Mouse (Mus musculus) duodenum, adult 2 months (tissue): ENCODE results near the gene Ptpru. TPM values are rescaled to one million over a fixed set of nuclear protein-coding genes. Genes with fewer than 3 reads are reported as not detected.

Source experiments
- polyA plus RNA-seq: library from polyadenylated mRNA; depleted of rRNA; stranded (reverse); fragments of >200 nt; gene quantifications from 2 replicates; pipeline ENCODE4 v1.2.3, GENCODE M21; 2012; ENCODE audit warnings: low replicate concordance; rRNA removed

The Ptpru gene
- polyA plus RNA-seq, result 4.4 and 4.5 TPM in 2 replicates

DNA sequence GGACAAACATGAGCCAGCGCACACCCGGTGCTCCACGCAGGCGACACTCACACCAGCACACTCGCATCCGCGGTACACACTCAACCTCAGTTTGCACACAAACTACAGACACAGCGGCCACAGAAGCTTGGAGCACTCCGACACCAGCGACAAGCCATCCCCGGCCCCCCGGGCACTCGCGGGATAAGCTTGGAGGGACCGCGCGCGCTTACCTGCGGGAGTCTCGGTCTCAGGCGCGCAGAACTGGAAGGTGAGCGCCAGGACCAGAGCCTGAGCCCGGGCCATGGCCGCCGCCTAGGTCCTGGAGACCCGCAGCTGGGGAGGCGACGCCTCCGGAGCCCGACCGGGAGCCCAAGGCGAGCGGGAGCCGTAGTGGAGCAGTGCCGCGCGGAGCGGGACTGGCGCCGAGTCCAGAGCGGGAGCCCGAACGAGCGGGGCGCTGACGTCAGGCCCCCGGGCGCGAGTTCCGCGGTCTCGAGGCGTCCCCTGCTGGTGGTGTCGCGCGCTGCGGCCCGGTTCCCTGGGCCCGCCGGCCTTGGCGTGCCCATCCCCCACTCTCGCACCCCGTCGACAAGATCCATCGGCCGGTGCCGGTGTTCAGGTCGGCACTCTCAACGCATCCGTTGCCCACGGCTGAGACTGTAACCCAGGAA is at the start of gene Ptpru:
Gene Ptpru (minus strand): TSS at position 417 of the 653 bp plus-strand sequence.

GRCm38 (mm10) chr4:131873293-131874168 is 35.4 kb upstream of the Ptpru start, which contains the start of gene Srsf4:
Gene Srsf4, plus strand, starts transcription at chr4:131873617.

DNA sequence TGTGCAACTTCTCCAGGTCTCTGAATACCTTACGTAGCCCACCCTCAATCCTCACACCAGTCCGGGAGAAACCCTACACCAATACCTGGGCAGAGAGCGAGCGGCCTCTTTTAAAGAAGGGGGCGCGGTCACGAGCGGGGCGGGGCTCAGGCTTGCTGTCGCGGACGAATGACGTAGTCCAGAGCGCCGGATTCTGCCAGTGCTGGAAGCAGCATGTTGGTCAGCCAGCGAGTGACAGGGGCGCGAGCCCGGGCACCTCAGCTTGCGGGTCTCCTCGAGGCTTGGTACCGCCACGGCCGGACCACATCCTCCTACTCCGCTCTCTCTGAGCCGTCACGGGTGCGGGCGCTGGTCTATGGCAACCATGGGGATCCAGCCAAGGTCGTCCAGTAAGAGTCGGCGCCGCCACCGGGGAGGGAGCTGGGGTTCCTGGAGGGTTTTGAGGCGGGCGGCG is 5.2 kb upstream of the Ptpru start, which contains the start of gene Mecr:
Gene Mecr (plus strand): TSS at position 181 of the 454 bp plus-strand sequence.

Other genes with a start within 250 kb of the Ptpru start
- gene Mecr, start 5.2 kb upstream of the Ptpru start, polyA plus RNA-seq, result 24.4 and 31.6 TPM in 2 replicates
- gene Srsf4, start 35.3 kb upstream of the Ptpru start, polyA plus RNA-seq, result 23.2 and 25.9 TPM in 2 replicates
- gene Tmem200b, start 83.5 kb upstream of the Ptpru start, polyA plus RNA-seq, result 6.9 and 10.1 TPM in 2 replicates
- 0.05 TPM in 1 of 2 replicates, not detected in the other for gene Gm10300, start 236.4 kb upstream of the Ptpru start, polyA plus RNA-seq
- 12.2 and 18.6 TPM in 2 replicates for gene Epb41, start 237.0 kb upstream of the Ptpru start, polyA plus RNA-seq